Mouse (Mus musculus) adrenal gland, adult 8-10 months (tissue): Measurements from ENCODE around the gene Nipa1. TPM values are rescaled to one million over a fixed set of nuclear protein-coding genes. Genes with fewer than 3 reads are reported as not detected.

Experiments used
- DNase-seq: peaks from one replicate; pipeline ENCODE4 v3.0.0; 2022
- total RNA-seq, 4 experiments: library from RNA; stranded (reverse); gene quantifications; 2 replicates each; pipeline ENCODE4 v1.2.4; 2022

Nipa1 gene
- total RNA-seq, 4 experiments from 2014 or later, result 11.3 to 14.1 (median 12.3) TPM

- no peak for DNase-seq
Observed at GRCm38 (mm10) chr7:55928649-55929048, 91.1 kb downstream of the Nipa1 start.

Other genes with a start within 250 kb of the Nipa1 start
- gene Tubgcp5, start 225.8 kb downstream of the Nipa1 start, total RNA-seq, result 10 to 100 TPM; 21.7 to 31.7 (median 25.2) TPM
- 10 to 100 TPM; 76.0 to 93.3 (median 80.9) TPM for gene Cyfip1, start 178.2 kb downstream of the Nipa1 start, total RNA-seq
- 10 to 100 TPM; 49.1 to 66.3 (median 54.7) TPM for gene Nipa2, start 57.5 kb downstream of the Nipa1 start, total RNA-seq
- gene Herc2, start 30.2 kb upstream of the Nipa1 start, total RNA-seq, result 10 to 100 TPM; 67.5 to 85.6 (median 76.3) TPM
- 1 to 10 TPM; 4.5 to 7.6 (median 6.2) TPM for gene Oca2, start 219.8 kb upstream of the Nipa1 start, total RNA-seq